Mouse (Mus musculus) megakaryocyte, embryonic 14.5 days (primary cell): ENCODE results near the gene Krt87.

ENCODE experiments used
- FLI1 ChIP-seq: IDR thresholded peaks from 2 replicates; pipeline ENCODE4 v1.6.1; 2012; ENCODE audit warnings: low read length, inconsistent platforms, mixed read lengths
- GATA1 ChIP-seq: IDR thresholded peaks from 3 replicates; pipeline ENCODE4 v1.6.1; 2012; ENCODE audit warnings: mixed read lengths, low read length, inconsistent platforms, borderline replicate concordance

- TF ChIP-seq GATA1 (no peak), FLI1 (no peak)
These were observed 40.5 kb upstream of the Krt87 start for GRCm38 (mm10) chr15:101479007-101479665.
